Mouse (Mus musculus) adrenal gland, postnatal 14 days (tissue): ENCODE results near the gene Gmpr2. TPM values are rescaled to one million over a fixed set of nuclear protein-coding genes. Genes with fewer than 3 reads are reported as not detected.

Experiments used
- DNase-seq: peaks from one replicate; pipeline ENCODE4 v3.0.0; 2021; ENCODE audit warnings: mixed read lengths
- total RNA-seq: library from RNA; stranded (reverse); gene quantifications from 2 replicates; pipeline ENCODE4 v1.2.3, GENCODE M21; 2021

The Gmpr2 gene
- total RNA-seq, 1 experiment from 2014 or later, result 24.0 TPM

DNA sequence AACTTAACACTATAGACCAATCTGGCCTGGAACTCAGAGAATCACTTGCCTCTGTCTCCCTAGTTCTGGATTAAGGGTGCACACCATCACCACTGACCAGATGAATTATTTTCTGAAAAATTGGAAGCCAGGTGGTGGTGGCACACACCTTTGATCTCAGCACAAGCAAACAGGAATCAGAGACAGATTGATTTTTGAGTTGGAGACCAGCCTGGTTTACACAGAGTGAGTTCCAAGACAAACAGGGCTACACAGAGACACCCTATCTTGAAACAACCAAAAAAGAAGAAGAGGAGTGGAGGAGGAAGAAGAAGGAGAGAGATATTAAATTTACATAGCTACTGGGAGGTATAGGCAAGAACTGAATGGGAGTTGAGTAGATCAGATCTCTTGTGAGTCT is 54.5 kb downstream of the Gmpr2 start:
- no peak for DNase-seq

DNA sequence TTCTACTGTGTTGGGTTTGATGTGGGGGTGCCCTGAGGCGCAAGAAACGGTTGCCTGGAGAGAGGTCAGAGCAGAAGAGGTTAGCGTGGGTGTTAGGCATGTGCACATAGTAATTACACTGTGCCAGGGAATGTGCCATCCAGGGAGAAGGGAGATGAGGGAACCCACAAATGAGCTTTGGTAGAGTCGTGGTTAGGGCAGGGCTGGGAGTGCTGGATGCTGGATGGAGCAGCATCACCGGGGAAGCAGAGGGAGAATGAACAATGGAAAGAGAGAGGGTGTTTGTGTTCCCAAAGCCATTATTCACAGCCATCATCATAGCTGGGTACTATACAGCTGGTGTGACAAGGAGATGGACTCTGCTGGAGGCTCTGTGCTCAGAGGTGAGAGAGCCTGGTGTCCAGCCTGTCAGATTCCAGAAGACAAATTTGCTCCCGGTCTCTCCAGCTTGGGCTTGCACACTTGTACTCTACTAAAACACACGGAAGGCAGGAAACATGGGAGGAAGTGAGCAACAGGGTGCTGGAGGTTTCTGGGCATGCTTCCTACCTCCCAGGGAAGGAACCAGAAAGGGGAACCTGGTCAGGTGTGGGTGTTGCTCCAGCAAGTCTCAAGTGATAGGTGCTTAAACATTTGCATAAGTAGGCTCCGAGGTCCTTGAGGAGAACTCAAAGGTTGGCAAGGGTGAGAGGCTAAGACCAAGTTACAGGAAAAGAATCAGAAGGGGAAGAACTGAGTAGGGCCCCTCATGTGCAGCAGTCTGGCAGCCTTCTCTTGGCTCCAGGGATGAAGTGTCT is 56.3 kb downstream of the Gmpr2 start:
- no peak for DNase-seq

Other genes starting within 250 kb of the Gmpr2 start
- 130 and 149 TPM in 2 replicates for gene Dhrs4, start 193.2 kb upstream of the Gmpr2 start, total RNA-seq
- 6.9 TPM in 2 replicates for gene Carmil3, start 181.3 kb upstream of the Gmpr2 start, total RNA-seq
- 0.45 TPM in 1 of 2 replicates, not detected in the other for gene Cpne6, start 161.5 kb upstream of the Gmpr2 start, total RNA-seq
- gene Nrl, start 147.0 kb upstream of the Gmpr2 start, total RNA-seq, result not detected in 2 replicates
- 35.1 and 42.8 TPM in 2 replicates for gene Pck2, start 131.7 kb upstream of the Gmpr2 start, total RNA-seq
- gene Dcaf11, start 111.9 kb upstream of the Gmpr2 start, total RNA-seq, result 99.9 and 118 TPM in 2 replicates
- 1.2 TPM in 1 of 2 replicates, not detected in the other for gene A730061H03Rik, start 111.5 kb upstream of the Gmpr2 start, total RNA-seq
- gene Fitm1, start 96.3 kb upstream of the Gmpr2 start, total RNA-seq, result 0.79 and 2.1 TPM in 2 replicates
- gene Psme1, start 93.8 kb upstream of the Gmpr2 start, total RNA-seq, result 316 and 330 TPM in 2 replicates
- 37.5 and 45.2 TPM in 2 replicates for gene Emc9, start 86.6 kb upstream of the Gmpr2 start, total RNA-seq
- 349 and 376 TPM in 2 replicates for gene Psme2, start 80.8 kb upstream of the Gmpr2 start, total RNA-seq
- 24.8 and 37.7 TPM in 2 replicates for gene Rnf31, start 80.2 kb upstream of the Gmpr2 start, total RNA-seq
- 12.9 and 16.7 TPM in 2 replicates for gene Irf9, start 68.4 kb upstream of the Gmpr2 start, total RNA-seq
- gene Rec8, start 53.9 kb upstream of the Gmpr2 start, total RNA-seq, result 4.4 and 6.9 TPM in 2 replicates
- 78.2 and 105 TPM in 2 replicates for gene Ipo4, start 36.0 kb upstream of the Gmpr2 start, total RNA-seq
- gene Gm49378, start 34.0 kb upstream of the Gmpr2 start, total RNA-seq, result 2.4 and 3.9 TPM in 2 replicates
- gene Tm9sf1, start 28.1 kb upstream of the Gmpr2 start, total RNA-seq, result 68.4 and 78.5 TPM in 2 replicates
- gene Tssk4, start 21.8 kb upstream of the Gmpr2 start, total RNA-seq, result 1.9 and 3.1 TPM in 2 replicates
- gene Mdp1, start 11.4 kb upstream of the Gmpr2 start, total RNA-seq, result 50.4 and 60.3 TPM in 2 replicates
- 297 and 307 TPM in 2 replicates for gene Nedd8, start 183 bp downstream of the Gmpr2 start, total RNA-seq
- 26.1 and 27.4 TPM in 2 replicates for gene Tinf2, start 9.9 kb downstream of the Gmpr2 start, total RNA-seq
- gene Tgm1, start 42.0 kb downstream of the Gmpr2 start, total RNA-seq, result 0.74 and 2.3 TPM in 2 replicates
- gene Rabggta, start 50.3 kb downstream of the Gmpr2 start, total RNA-seq, result 19.5 and 21.1 TPM in 2 replicates
- gene Dhrs1, start 73.7 kb downstream of the Gmpr2 start, total RNA-seq, result 81.5 and 93.6 TPM in 2 replicates
- 15.9 and 16.2 TPM in 2 replicates for gene Nop9, start 73.8 kb downstream of the Gmpr2 start, total RNA-seq
- gene Cideb, start 86.5 kb downstream of the Gmpr2 start, total RNA-seq, result 1.7 and 22.1 TPM in 2 replicates
- 0.11 and 0.37 TPM in 2 replicates for gene Ltb4r2, start 89.5 kb downstream of the Gmpr2 start, total RNA-seq
- 0.48 and 0.71 TPM in 2 replicates for gene Ltb4r1, start 94.0 kb downstream of the Gmpr2 start, total RNA-seq
- 14.3 and 17.3 TPM in 2 replicates for gene Adcy4, start 112.2 kb downstream of the Gmpr2 start, total RNA-seq
- gene Ripk3, start 116.9 kb downstream of the Gmpr2 start, total RNA-seq, result 5.2 and 7.8 TPM in 2 replicates
- 23.8 and 31.2 TPM in 2 replicates for gene Nfatc4, start 151.2 kb downstream of the Gmpr2 start, total RNA-seq
- gene Nynrin, start 182.1 kb downstream of the Gmpr2 start, total RNA-seq, result 14.1 and 18.8 TPM in 2 replicates
- 0.11 and 0.34 TPM in 2 replicates for gene Cbln3, start 212.5 kb downstream of the Gmpr2 start, total RNA-seq
- gene Khnyn, start 213.0 kb downstream of the Gmpr2 start, total RNA-seq, result 19.2 and 23.8 TPM in 2 replicates
- gene Sdr39u1, start 228.4 kb downstream of the Gmpr2 start, total RNA-seq, result 83.3 and 100 TPM in 2 replicates